Mouse (Mus musculus): ENCODE data around the gene Dmap1.

DNA sequence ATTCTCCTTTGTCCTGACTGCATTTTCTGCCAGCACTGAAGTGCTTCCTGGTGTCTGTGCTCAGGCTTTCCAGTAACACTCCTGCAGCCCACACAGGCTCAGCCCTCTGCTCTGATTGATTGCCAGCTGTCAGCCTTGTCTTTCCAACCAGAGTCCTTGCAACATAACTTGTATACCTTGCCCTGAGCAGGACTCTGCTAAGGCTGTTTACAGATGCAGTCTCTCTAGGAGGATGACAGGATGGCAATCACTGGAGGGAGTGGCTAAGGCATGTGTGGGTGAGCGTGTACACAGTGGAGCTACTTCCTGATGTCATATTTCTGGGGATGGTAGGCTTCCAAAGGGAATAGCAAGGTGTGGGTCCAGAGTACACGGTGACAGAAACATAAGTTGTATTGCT lies 36.2 kb downstream of the Dmap1 start:
- TF ChIP-seq CTCF (conservative IDR thresholded peaks at IDR 0.05; ENCODE audit: low read length) (no peak), NANOG (IDR thresholded peaks at IDR 0.05; ENCODE audit: borderline replicate concordance, low read length) (no peak), POU5F1 (IDR thresholded peaks at IDR 0.05; ENCODE audit: borderline replicate concordance, low read length) (no peak)

Data from E14TG2a.4 (cell line).